Mouse (Mus musculus) right cerebral cortex, postnatal 10 days (tissue): ENCODE results near the gene Abca1.

Source experiments
- DNase-seq, 2 experiments: peaks; one replicate each; pipeline ENCODE4 v3.0.0; 2021; ENCODE audit warnings: low spot score in 2 of 2

The Abca1 gene

GRCm38 (mm10) chr4:53159767-53160166, at the start of gene Abca1:
Gene Abca1 (minus strand): TSS chr4:53159895.
- DNase-seq: peak; percentile 94 to 95

DNA sequence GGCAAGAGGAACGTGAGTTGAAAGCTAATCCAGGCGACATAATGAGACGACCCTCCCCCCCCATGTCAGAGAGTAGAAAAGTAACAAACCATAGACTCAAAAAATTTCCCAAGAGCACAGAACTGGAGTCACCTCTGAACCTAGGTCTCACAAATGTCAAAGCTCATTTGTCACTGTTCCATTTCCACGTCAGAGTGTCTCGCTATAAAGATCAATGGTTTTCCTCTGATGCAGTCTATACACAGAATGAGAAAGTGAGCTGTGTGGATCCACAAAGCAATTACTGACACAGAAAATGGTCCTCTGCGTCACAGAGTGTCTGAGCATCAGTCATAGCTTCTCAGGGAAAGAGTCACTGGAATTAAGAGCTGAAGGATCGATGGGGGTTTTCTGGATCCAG, 44.8 kb upstream of the Abca1 start:
- DNase-seq: no peak

GRCm38 (mm10) chr4:53203595-53204400, 44.1 kb upstream of the Abca1 start:
- peak; percentile 60 to 64 for DNase-seq

DNA sequence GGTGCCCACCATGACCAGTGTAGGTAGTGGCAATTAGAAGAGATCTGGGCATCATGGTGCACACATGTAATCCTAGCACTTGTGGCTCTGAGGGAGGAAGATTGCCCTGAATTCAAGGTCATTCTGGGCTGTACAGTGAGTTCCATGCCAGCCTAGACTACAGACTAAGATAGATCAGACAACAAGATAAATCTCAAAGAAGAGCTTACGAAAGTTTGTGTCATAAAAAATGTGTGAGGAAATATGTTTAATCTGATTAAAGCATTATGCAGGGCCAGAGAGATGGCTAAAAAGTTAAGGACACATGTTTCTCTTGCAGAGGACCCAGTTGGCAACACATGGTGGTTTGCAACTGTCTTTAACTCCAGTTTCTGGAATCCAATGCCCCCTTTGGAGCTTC, 40.6 kb upstream of the Abca1 start:
- no peak for DNase-seq

DNA sequence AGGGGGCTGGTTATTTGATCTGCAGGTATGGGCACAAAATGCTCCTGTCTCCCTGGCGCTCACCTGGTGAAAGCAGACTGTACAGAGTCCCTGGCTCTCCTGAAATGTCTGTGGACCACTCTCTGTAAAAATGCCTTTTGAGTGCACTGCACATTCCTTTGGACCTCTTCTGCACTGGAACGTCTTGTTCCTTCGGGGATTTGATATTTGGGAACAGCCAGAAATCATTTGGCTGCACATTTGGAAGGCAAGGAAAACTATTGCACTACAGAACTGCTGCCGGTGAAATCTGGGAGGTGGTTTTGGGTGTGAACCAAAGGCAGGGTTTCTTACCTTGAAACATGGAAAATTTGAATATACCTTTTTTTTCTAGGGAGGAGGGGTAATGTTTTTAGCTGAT, 38.1 kb upstream of the Abca1 start:
- DNase-seq: no peak

DNA sequence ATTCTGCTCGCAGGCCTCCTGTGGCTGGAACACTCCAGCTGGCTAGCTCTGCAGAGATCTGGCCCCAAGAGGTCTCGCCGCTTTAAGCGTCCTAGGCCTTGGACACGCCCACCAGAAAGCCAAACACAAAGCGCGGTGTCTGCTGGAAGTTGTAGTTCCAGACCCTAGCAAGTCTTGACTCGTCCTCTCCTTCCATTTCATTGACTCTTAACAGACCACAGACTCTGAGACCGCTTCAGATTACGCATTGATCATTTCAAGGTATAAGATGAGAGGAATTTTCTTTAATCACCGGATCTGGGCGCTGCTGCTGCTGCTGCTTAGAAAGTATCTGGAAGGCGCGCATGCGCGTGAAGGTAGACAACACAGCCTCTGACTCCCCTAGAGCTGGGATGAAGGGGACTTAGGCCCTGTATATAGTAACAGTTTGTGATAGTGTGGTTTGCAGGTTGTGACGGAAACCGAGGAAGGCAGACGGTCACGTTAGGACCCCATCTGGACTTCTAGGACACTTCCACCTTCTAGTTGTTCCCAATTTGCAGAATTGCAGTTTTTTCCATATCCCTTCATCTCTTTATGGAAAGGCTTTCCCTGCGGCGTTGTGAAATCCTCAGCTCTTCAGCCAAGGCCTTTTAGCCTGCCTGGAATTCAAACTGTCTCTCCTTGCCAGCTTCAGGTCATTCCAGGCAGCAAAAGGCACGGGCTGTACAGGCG, 36.5 kb upstream of the Abca1 start:
- peak; percentile 94 to 95 for DNase-seq

DNA sequence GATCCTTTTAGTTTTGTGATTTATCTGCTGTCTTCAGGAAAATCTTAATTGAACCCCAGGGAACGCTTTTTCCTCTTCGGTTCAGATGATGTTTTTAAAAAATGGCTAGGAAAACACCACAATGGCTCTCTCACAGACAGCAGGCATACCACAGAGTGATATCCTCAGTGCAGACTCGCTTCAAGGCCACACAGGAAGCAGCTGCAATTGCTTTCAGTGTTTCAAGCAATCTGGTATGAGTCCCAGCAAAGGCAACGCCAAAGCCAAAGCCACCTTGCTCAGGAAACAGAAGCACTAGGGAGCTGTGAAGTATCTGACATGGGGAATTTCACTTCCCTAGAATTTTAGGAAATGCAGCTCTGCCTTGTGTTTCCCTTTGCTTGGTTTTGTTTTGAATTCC, 27.4 kb upstream of the Abca1 start:
- peak; percentile 47 to 67 for DNase-seq

DNA sequence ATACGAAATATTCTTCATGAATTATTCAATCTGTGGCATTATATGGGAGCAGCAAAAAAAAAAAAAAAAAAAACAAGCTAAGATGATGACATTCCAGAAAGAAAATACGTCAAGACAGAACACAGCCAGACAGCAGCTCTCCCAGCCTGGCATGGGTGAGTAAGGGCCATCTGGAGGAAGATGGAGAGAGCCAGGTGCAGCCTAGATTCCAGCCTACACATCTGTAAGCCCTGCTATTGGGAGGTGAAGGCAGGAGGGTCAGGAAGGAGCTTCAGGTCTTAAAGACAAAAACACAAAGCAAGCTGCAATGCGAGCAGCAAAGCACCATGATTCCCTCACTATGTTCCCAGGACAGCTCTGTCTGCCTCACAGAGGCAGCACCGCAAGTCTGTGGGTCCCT, 26.9 kb upstream of the Abca1 start:
- no peak for DNase-seq

- no peak for DNase-seq
These were observed 26.4 kb upstream of the Abca1 start for GRCm38 (mm10) chr4:53186141-53186540.

GRCm38 (mm10) chr4:53181479-53181878, 21.8 kb upstream of the Abca1 start:
- DNase-seq: no peak

- no peak for DNase-seq
These were observed 19.7 kb upstream of the Abca1 start for GRCm38 (mm10) chr4:53179308-53179820.

GRCm38 (mm10) chr4:53178489-53178888, 18.8 kb upstream of the Abca1 start:
- DNase-seq: no peak

GRCm38 (mm10) chr4:53177696-53178095, 18.0 kb upstream of the Abca1 start:
- no peak for DNase-seq

DNA sequence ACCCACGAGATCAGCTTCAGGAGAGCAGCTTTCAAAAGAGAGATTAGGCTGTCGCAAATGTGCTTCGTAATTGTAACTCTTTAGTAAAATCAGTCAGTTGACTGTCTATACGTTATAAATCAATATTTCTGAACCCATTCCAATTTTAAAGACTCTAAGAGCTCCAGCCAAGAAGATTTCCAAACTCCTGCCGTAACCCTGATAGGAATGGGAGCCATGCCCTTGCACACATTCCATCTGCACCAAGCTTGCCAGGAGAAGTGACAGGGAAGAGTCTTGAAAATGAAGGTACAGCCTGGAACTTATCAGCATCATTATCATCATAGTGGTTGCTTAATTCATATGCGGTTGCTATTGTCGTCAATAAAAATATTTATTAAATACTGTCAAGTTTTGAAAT, 15.2 kb upstream of the Abca1 start:
- no peak for DNase-seq

- DNase-seq: no peak
These were observed 10.7 kb upstream of the Abca1 start for GRCm38 (mm10) chr4:53170403-53170802.

DNA sequence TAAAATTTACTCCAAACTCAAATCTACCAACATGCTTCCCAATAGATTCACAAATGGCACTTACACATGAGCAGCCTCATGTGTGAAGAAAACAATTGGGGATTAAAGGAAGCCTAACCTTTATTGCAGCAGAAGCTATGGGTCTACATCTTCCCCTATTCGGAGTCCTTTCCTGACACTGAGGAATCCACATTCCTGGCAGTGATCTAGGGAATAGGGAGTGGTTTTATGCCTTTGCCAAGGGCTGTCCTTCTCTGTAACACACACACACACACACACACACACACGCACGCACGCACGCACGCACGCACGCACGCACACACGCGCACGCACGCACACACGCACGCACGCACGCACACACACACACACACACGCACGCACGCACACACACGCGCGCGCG, 5.5 kb upstream of the Abca1 start:
- no peak for DNase-seq

GRCm38 (mm10) chr4:53159176-53159575, 519 bp downstream of the Abca1 start:
- DNase-seq: peak in 1 of 2 experiments; percentile 33

- peak; percentile 74 to 85 for DNase-seq
These were observed 1.1 kb downstream of the Abca1 start for GRCm38 (mm10) chr4:53158634-53159033.

- DNase-seq: no peak
These were observed 4.2 kb downstream of the Abca1 start for GRCm38 (mm10) chr4:53155471-53155870.

GRCm38 (mm10) chr4:53153711-53154110, 6.0 kb downstream of the Abca1 start:
- DNase-seq: no peak

- no peak for DNase-seq
These were observed 6.6 kb downstream of the Abca1 start for GRCm38 (mm10) chr4:53153061-53153460.

DNA sequence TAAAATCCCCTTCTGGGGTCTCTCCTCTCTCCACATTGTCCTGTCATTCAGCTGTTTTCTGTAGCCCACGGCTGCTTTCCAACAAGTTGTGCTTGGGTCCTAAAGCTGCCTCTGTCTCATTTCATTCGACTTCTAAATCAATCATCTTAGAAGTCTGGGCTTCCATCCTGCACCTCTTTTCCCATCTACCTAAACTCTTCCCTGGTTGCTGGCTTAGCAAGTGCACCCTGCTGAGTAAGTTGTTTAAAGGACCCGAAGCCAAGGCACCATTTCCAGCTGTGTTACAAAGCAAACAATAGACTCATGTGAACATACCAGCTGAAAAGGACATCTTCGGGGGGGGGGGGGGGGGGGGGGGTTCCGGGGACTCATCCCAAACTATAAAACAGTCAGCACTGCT, 7.0 kb downstream of the Abca1 start:
- DNase-seq: no peak

GRCm38 (mm10) chr4:53150516-53150915, 9.2 kb downstream of the Abca1 start:
- no peak for DNase-seq
